Mouse (Mus musculus) G1E (cell line): Measurements from ENCODE around the gene Il34. TPM values are rescaled to one million over a fixed set of nuclear protein-coding genes. Genes with fewer than 3 reads are reported as not detected.

Source experiments
- ATAC-seq: 2 replicates; pipeline ENCODE4 v1.8.0; 2016; ENCODE audit warnings: mild to moderate bottlenecking; ENCODE audit not compliant: insufficient number of reproducible peaks, poor library complexity, low FRiP score, severe bottlenecking; ENCODE audit errors: extremely low read depth
- DNase-seq: peaks from one replicate; pipeline ENCODE4 v3.0.0; 2012; ENCODE audit warnings: low spot score
- H3K27me3 ChIP-seq: 2 replicates; pipeline ENCODE4 v1.6.1; 2012; ENCODE audit warnings: mild to moderate bottlenecking, low read length, inconsistent platforms; ENCODE audit not compliant: insufficient read depth
- H3K36me3 ChIP-seq: replicated peaks from 2 replicates; pipeline ENCODE3; 2012; ENCODE audit warnings: mild to moderate bottlenecking, inconsistent platforms
- H3K4me1 ChIP-seq: 2 replicates; pipeline ENCODE4 v1.6.1; 2012; ENCODE audit warnings: low read depth, low read length, inconsistent platforms, mixed read lengths; ENCODE audit not compliant: insufficient read depth
- H3K4me3 ChIP-seq: 2 replicates; pipeline ENCODE4 v1.5.1; 2012; ENCODE audit warnings: low read depth, mild to moderate bottlenecking, inconsistent platforms, low read length, moderate library complexity, mixed read lengths
- H3K9me3 ChIP-seq: replicated peaks from 2 replicates; pipeline ENCODE4 v1.6.1; 2012; ENCODE audit warnings: inconsistent platforms
- CTCF ChIP-seq: IDR thresholded peaks from 2 replicates; pipeline ENCODE4 v1.5.1; 2012; ENCODE audit warnings: low read depth, low read length, inconsistent platforms, mixed read lengths
- GATA1 ChIP-seq: IDR thresholded peaks from 2 replicates; pipeline ENCODE4 v1.6.1; 2012; ENCODE audit warnings: borderline replicate concordance, low read length, inconsistent platforms, mixed read lengths
- GATA2 ChIP-seq: IDR thresholded peaks from 2 replicates; pipeline ENCODE4 v1.6.1; 2012; ENCODE audit warnings: low read depth, low read length, inconsistent platforms, borderline replicate concordance
- POLR2AphosphoS5 ChIP-seq: IDR thresholded peaks from 2 replicates; pipeline ENCODE4 v1.6.1; 2012; ENCODE audit warnings: low read depth, low read length, inconsistent platforms; ENCODE audit not compliant: insufficient replicate concordance
- TAL1 ChIP-seq: conservative IDR thresholded peaks from 2 replicates; pipeline ENCODE4 v1.6.1; 2012; ENCODE audit warnings: low read depth, low read length, inconsistent platforms, mixed read lengths
- polyA plus RNA-seq: library from polyadenylated mRNA; stranded (reverse); fragments of >175 nt; gene quantifications from 2 replicates; pipeline ENCODE4 v1.2.3, GENCODE M21; 2012
- total RNA-seq, 2 experiments: library from RNA; stranded (forward) in 1 of 2; stranded (reverse) in 1 of 2; fragments of 200-1000 nt in 1 of 2; fragments of >200 nt in 1 of 2; fragmentation: Nextera tagmentation in 1 of 2; gene quantifications; 2 replicates each; pipeline ENCODE4 v1.2.3; 2014 to 2017

Il34 gene
- total and polyA plus RNA-seq, 3 experiments, result not detected

- ATAC-seq (no peak), DNase-seq (no peak)
- H3K27me3 ChIP-seq, result no peaks in the 10 kb centered on the region
- H3K4me1 ChIP-seq, result no peaks in the 10 kb centered on the region
- no peak for TF ChIP-seq CTCF
- no peak for TF ChIP-seq TAL1
- no peak for TF ChIP-seq GATA2
- no peak for TF ChIP-seq POLR2AphosphoS5
- TF ChIP-seq GATA1, result no peak
- H3K4me3 ChIP-seq, result no peak overlapping the region
- H3K9me3 ChIP-seq, result no peaks in the 10 kb centered on the region
- H3K36me3 ChIP-seq, result peaks cover 99% of the 10 kb centered on the region
Observed at GRCm38 (mm10) chr8:110702636-110703459, 102.9 kb downstream of the Il34 start.

GRCm38 (mm10) chr8:110700561-110700960, 105.2 kb downstream of the Il34 start:
- no peak for DNase-seq
- TF ChIP-seq GATA2, result no peak
- TF ChIP-seq POLR2AphosphoS5, result no peak
- no peak for TF ChIP-seq CTCF
- no peak for TF ChIP-seq GATA1
- TF ChIP-seq TAL1, result no peak
- H3K9me3 ChIP-seq, result no peaks in the 10 kb centered on the region
- no peaks in the 10 kb centered on the region for H3K27me3 ChIP-seq
- H3K36me3 ChIP-seq, result peaks cover 100% of the 10 kb centered on the region
- H3K4me1 ChIP-seq, result no peaks in the 10 kb centered on the region
- no peak overlapping the region for H3K4me3 ChIP-seq
- ATAC-seq, result no peak

DNA sequence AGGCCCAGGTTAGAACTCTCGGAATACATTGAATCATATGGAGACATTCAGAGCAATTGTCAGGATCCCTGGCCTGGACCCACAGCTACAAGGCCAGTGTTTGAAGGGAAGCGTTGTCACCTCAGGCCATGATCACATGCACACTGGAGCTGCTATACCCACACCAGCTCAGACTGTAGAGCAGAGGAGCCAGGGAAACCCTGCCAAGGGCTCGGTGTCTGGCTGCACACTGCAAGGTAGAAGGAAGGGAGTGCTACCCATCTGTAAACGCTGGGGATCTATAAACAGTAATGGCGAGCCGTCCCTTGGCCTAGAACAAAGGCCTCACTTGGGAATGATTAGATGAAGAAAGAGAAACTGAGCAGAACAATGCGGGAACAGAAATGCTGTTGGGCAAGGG, 106.2 kb downstream of the Il34 start:
- H3K36me3 ChIP-seq, result peaks cover 100% of the 10 kb centered on the region
- DNase-seq, result no peak
- no peaks in the 10 kb centered on the region for H3K9me3 ChIP-seq
- TF ChIP-seq CTCF (no peak), TAL1 (no peak), GATA1 (no peak), GATA2 (no peak), POLR2AphosphoS5 (no peak)
- H3K4me3 ChIP-seq, result no peak overlapping the region
- H3K4me1 ChIP-seq, result no peaks in the 10 kb centered on the region
- H3K27me3 ChIP-seq, result no peaks in the 10 kb centered on the region
- ATAC-seq, result no peak

DNA sequence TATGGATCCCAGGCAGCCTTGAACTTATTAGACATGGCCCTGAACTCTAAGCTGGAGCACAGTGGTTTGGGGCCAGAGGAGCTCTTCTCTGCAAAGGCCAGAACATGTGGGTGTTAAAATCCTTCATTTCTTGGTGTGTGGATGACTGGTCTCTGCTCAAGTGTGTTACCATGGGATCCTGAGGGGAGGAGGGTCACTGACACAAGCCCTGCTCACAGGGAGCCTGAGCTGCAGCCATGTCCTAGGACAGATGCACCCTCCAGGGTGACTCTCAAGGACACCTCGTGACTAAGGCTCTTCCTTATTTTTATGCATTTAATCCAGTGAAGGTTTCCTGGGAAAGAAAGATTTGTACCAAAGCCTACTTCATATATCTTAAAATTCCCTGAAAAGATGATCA, 107.6 kb downstream of the Il34 start:
- Histone ChIP-seq H3K36me3 (peaks cover 100% of the 10 kb centered on the region), H3K27me3 (no peaks in the 10 kb centered on the region), H3K4me1 (no peaks in the 10 kb centered on the region), H3K9me3 (no peaks in the 10 kb centered on the region), H3K4me3 (no peak overlapping the region)
- no peak for TF ChIP-seq GATA2
- no peak for TF ChIP-seq TAL1
- TF ChIP-seq CTCF, result no peak
- TF ChIP-seq GATA1, result no peak
- TF ChIP-seq POLR2AphosphoS5, result no peak
- no peak for ATAC-seq
- no peak for DNase-seq

DNA sequence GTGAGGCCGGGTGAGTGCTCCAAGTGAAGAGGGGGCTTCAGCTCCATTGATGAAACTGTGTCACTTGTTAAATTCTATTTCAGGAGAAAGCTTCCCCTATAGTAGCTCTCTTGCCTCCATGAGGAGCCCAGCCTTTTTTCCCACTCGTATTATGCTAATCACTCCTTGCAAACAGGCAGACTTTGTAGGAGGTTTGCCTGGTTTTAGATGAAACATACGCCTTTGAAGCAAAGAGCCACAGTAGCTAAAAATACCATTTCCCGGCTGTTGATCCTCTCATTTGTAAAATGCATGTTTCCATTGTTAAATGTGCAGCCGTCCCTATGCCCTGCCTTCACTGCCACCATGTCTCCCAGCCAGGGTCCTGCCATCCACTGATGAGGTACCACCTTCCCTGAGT, 108.2 kb downstream of the Il34 start:
- H3K36me3 ChIP-seq, result peaks cover 100% of the 10 kb centered on the region
- no peak for TF ChIP-seq CTCF
- TF ChIP-seq GATA1, result no peak
- TF ChIP-seq GATA2, result no peak
- TF ChIP-seq POLR2AphosphoS5, result no peak
- ATAC-seq, result no peak

GRCm38 (mm10) chr8:110696051-110696450, 109.7 kb downstream of the Il34 start:
- ATAC-seq (no peak), DNase-seq (no peak)
- Histone ChIP-seq H3K27me3 (no peaks in the 10 kb centered on the region), H3K9me3 (no peaks in the 10 kb centered on the region), H3K4me1 (no peaks in the 10 kb centered on the region), H3K36me3 (peaks cover 95% of the 10 kb centered on the region), H3K4me3 (no peak overlapping the region)
- TF ChIP-seq POLR2AphosphoS5 (no peak), CTCF (no peak), GATA2 (no peak), TAL1 (no peak), GATA1 (no peak)

More for the DNA sequence above, 108.2 kb downstream of the Il34 start:
- Histone ChIP-seq H3K9me3 (no peaks in the 10 kb centered on the region), H3K4me3 (no peak overlapping the region), H3K27me3 (no peaks in the 10 kb centered on the region), H3K4me1 (no peaks in the 10 kb centered on the region)
- DNase-seq, result no peak
